7 mouse cellular contexts compared by ENCODE assay signal in the genomic region with DNA sequence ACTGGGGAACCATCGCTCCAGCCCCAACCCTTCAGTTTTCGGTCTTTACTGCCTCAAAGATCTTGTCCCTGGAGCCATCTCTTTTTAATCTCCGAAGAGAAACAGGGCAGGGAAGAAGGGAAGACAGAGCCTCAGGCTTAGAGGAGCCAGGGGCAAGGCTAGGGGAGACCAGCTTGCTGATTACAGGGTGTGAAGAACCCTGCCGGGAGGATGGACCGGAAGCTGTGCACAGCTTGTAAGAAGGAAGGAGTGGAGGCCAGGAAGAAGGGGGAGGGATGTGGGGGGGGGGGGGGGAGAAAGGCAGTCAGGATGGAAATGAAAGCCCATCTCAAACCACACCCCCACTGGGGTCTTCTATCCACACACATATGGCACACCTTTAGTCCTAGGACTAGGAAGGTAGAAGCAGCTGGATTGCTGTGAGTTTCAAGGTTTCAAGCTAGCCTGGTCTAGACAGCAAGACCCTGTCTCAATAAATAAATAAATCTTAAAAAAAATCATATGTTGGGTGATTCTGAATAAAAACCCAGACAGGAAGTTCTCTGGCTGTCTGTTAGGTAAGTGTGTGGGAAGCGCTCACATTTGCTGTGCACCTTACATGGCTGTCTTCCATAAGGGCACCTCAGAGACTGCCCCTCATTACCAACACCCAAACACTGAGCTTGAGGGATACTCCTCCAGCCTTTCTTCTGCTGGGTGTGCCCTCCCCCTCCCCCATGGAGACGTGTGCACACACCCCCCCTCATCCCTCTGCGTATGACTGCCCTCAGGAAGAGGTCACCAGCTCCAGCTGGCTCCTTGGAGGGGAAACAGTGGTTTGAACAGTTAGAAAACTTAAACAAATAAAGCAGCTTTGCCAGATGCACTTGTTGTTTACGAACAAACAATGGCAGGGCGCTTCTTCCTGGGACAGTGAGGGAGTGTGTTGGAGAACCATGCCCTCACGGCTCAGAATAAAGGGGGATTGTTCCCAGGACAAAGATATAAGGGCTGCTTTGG. TPM values are rescaled to one million over a fixed set of nuclear protein-coding genes. Genes with fewer than 3 reads are reported as not detected.
DNase-seq lines count a peak whose midpoint lies in the region; ATAC-seq and TF ChIP-seq lines count a peak whose summit lies in the region.

No protein-coding gene starts in this region.

- H3K4me2 ChIP-seq in kidney, embryonic 15.5 days = peak overlapping the region; percentile 13; the same call in 1 of the 2 replicates
- no peak overlapping the region for H3K4me2 ChIP-seq in lung, embryonic 14.5 days
- H3K4me2 ChIP-seq in stomach, postnatal 0 days (replicated peaks; ENCODE audit: low read depth) = no peak overlapping the region

- H3K9me3 ChIP-seq in kidney, embryonic 15.5 days (replicated peaks) = peaks cover 6% of the 10 kb centered on the region; the same call in 1 of the 2 replicates
- 0 out of 2 replicates have a peak, but pooled peaks cover 2% of the 10 kb centered on the region for H3K9me3 ChIP-seq in lung, embryonic 14.5 days (ENCODE audit: low read depth, low read length)
- H3K9me3 ChIP-seq in stomach, postnatal 0 days (ENCODE audit: control insufficient read depth, low read length) = no peaks in the 10 kb centered on the region

- peak; percentile 33 for DNase-seq in urinary bladder, postnatal 14 days (ENCODE audit: low spot score)
- no peak for DNase-seq in urinary bladder, postnatal 4 days (ENCODE audit: low spot score in 2 of 2)
- DNase-seq in cerebellum, postnatal 10 days = peak; percentile 86 to 92
- peak; percentile 57 to 67 for DNase-seq in heart, adult 9 months (ENCODE audit: low spot score in 2 of 2)
- peak; percentile 54 for DNase-seq in lung, embryonic 14.5 days
- no peak for DNase-seq in stomach, postnatal 0 days (ENCODE audit: low spot score)

- ATAC-seq in kidney, embryonic 15.5 days (replicated peaks; ENCODE audit: low FRiP score) = peak; percentile 30
- peak; percentile 77 for ATAC-seq in lung, embryonic 14.5 days (ENCODE audit: insufficient read depth)
- ATAC-seq in stomach, postnatal 0 days (ENCODE audit: low FRiP score, low TSS enrichment) = peak; percentile 48; the same call in 1 of the 2 replicates

- no peak overlapping the region for H3K4me3 ChIP-seq in kidney, embryonic 15.5 days (replicated peaks)
- H3K4me3 ChIP-seq in lung, embryonic 14.5 days (ENCODE audit: low read depth, low read length) = no peak overlapping the region
- H3K4me3 ChIP-seq in stomach, postnatal 0 days (ENCODE audit: low read depth, low read length) = no peak overlapping the region

- no peaks in the 10 kb centered on the region for H3K27me3 ChIP-seq in kidney, embryonic 15.5 days
- no peaks in the 10 kb centered on the region for H3K27me3 ChIP-seq in lung, embryonic 14.5 days (ENCODE audit: insufficient read depth, low read length)
- H3K27me3 ChIP-seq in stomach, postnatal 0 days (ENCODE audit: control insufficient read depth, insufficient read depth, low read length) = no peaks in the 10 kb centered on the region

- no peak for TF ChIP-seq EP300 in stomach, postnatal 0 days (optimal IDR thresholded peaks at IDR 0.05)

- H3K27ac ChIP-seq in kidney, embryonic 15.5 days = peak overlapping the region; percentile 89
- peak overlapping the region; percentile 66 for H3K27ac ChIP-seq in lung, embryonic 14.5 days (ENCODE audit: low read depth)
- peak overlapping the region; percentile 45; the same call in 1 of the 2 replicates for H3K27ac ChIP-seq in stomach, postnatal 0 days (replicated peaks)

- 24% methylated on average over 11 of the region's 11 CpGs for WGBS in kidney, embryonic 15.5 days
- WGBS in lung, embryonic 14.5 days = 24% methylated on average over 11 of the region's 11 CpGs
- 34% methylated on average over 11 of the region's 11 CpGs for WGBS in stomach, postnatal 0 days

- TF ChIP-seq CTCF in lung, embryonic 14.5 days (IDR thresholded peaks at IDR 0.05; ENCODE audit: low read depth) = no peak
- TF ChIP-seq CTCF in stomach, postnatal 0 days (IDR thresholded peaks at IDR 0.05; ENCODE audit: low read depth) = no peak

- H3K4me1 ChIP-seq in kidney, embryonic 15.5 days = peaks cover 39% of the 10 kb centered on the region
- H3K4me1 ChIP-seq in lung, embryonic 14.5 days (ENCODE audit: insufficient read depth) = peaks cover 11% of the 10 kb centered on the region; the same call in 1 of the 2 replicates
- no peaks in the 10 kb centered on the region for H3K4me1 ChIP-seq in stomach, postnatal 0 days (replicated peaks; ENCODE audit: control insufficient read depth, insufficient read depth)

- peaks cover 23% of the 10 kb centered on the region for H3K36me3 ChIP-seq in kidney, embryonic 15.5 days
- peaks cover 5% of the 10 kb centered on the region; the same call in 1 of the 2 replicates for H3K36me3 ChIP-seq in lung, embryonic 14.5 days (ENCODE audit: insufficient read depth)
- peaks cover 4% of the 10 kb centered on the region; the same call in 1 of the 2 replicates for H3K36me3 ChIP-seq in stomach, postnatal 0 days (ENCODE audit: control insufficient read depth, insufficient read depth, low read length)

- H3K9ac ChIP-seq in kidney, embryonic 15.5 days = no peak overlapping the region
- H3K9ac ChIP-seq in lung, embryonic 14.5 days = no peak overlapping the region
- H3K9ac ChIP-seq in stomach, postnatal 0 days (ENCODE audit: low read length) = 0 out of 2 replicates have a peak overlapping the region, but pooled peaks have one; percentile 27

RNA-seq across cellular contexts. Expression of a gene that starts 53.8 kb away (rescaled TPM):
- polyA plus RNA-seq in kidney, embryonic 15.5 days (2015; fragmentation: Nextera tagmentation; extraction: Ambion mirVana) = 19.1 and 22.4 TPM in 2 replicates
- polyA plus RNA-seq in lung, embryonic 14.5 days (2014; fragmentation: Nextera tagmentation; extraction: Ambion mirVana) = 16.8 and 21.1 TPM in 2 replicates
- polyA plus RNA-seq in stomach, postnatal 0 days (2015; fragmentation: Nextera tagmentation; extraction: Ambion mirVana) = 15.7 and 16.3 TPM in 2 replicates

Comparison
In these comparisons a context has a peak if more than half of its experiments do, and no peak if none do; other contexts are left out.
1. DNase-seq: peak in urinary bladder, postnatal 14 days (single experiment), cerebellum, postnatal 10 days (2 of 2), heart, adult 9 months (2 of 2) and lung, embryonic 14.5 days (single experiment); none in urinary bladder, postnatal 4 days (0 of 2) and stomach, postnatal 0 days (single experiment).
2. Peak in every context shown above with its lines, with median percentiles within 50 percentile points of each other: ATAC-seq and H3K27ac ChIP-seq.